Mouse (Mus musculus): ENCODE results near the gene Trim3.
A peak's percentile ranks its signal among the peaks of the same experiment; 100 is the strongest.

The Trim3 gene

DNA sequence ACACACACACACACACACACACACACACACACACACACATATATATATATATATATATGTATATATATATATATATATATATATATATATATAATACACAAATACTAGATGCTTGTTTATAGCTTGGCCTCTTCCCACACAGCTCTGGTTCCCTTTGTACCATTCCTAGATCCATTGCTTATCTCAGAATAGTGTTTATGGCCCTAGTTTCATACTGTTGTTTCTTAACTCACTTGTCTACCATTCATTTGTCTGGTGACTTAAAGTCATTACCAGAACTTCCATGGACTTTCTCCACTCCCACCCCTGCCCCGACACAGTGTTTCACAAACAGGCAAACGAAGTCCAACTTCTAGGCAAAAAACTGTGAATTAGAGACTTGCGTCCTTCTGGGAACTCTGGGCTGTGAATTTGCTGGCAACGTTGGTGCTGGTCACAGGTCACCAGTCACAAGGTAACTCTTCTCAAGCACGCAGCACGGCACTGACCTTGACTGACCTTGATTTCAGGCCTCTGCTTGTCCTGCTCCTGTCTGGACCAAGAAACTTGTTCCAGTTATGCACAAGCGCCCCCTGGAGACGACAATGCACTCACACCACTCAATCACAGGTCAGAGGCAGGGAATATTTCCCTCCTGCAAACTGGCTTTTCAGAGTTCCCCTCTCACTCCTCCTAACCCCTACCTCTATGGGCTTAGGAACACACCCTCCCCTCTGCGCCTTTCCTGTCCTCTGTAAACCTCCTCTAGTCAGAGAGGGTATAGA lies 30.3 kb downstream of the Trim3 start:
- DNase-seq = peak; percentile 88

DNA sequence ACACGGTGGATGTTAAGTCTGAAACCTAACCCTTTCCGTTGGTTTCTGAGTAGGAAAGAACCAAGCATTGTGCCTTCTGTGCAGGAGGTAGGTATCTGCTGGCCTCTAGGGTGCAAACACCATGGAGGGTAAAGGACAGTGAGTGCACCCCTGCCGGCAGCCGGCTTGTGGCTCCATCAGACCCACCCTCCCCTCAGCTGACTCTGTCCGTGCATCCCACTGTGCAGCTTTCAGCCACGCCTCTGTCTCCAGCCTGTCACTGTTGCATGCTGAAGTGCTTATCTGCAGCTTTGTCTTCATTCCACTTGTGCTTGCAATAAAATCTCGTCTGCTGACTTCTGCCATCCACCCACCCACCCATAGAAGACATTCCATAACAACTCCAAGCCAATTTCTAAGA lies 43.3 kb downstream of the Trim3 start:
- no peak for DNase-seq

DNA sequence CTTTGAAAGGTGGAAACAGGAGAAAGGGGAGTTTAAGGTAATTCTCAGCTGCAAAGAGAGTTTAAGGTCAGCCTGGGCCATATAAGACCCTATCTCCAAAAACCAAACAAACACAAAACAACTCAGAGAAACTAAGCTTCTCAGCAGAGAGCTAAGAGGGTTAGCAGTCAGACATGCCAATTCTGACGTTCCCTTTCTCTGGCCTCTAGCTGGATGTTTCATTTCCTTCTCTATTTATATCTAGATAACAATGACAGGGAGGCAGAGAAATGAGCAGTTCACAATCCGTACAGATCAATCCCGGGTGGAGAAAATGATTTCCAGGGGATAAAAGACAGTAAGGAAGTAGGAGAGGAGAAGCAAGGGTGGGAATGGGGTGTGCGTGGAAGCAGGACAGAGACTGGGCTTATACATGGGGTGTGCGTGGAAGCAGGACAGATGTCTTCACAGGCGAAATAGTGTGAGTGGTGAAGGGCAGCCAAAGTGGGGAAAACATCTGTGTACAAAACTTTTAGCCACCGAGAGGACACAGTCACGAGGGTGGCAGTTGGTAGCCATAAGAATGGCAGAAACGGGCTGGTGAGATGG lies 45.0 kb downstream of the Trim3 start:
- DNase-seq = no peak

DNA sequence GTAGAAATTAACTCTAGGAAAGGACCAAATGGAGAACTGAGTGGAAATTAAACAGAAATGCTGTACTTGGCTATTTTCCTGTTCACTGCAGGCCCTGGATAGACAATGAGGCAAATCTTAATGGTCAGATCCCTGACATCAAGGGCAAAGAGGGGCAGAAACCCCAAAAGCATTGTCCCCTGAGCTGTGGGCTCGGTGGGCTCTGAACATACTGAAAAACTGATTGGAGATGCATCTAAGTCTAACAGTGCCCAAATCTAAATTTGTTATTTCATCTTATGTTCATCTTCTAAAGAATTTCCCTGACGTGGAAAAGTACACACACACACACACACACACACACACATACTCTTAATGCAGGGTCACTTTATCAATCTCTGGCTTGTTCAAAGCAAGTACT lies 51.4 kb downstream of the Trim3 start:
- no peak for DNase-seq

DNA sequence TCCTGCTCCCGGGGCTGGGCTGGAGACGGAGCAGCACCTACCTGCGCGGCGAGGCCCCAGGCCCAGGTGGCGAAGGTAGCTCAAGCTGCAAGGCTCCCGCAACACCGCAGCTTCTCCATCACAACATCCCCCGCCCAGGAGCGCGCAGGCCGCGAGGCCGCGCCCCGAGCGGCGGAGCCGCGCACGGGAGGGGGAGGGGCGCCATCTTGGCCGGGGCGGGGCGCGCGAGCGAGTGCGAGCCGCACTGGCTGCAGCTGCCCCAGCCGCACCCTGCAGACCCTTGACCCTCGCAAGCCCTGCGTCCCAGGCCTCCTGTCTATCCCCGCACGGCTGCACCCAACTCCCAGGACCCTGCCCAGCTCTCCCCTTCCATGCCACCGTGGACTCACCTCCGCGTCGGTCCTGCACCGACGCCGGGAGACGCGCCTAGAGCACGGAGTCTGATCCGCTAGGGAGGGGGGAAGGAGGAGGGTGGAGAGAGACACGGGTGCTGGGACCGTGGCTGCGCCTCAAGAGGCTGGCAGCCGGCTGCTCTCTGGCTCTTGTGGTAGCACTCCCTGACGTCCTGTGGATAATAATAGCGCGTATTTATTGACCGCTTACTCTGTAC lies 52.2 kb downstream of the Trim3 start, which contains the start of gene Apbb1:
Apbb1 (minus strand) TSS at position 560 of the 610 bp plus-strand sequence.
- DNase-seq = peak; percentile 78

DNA sequence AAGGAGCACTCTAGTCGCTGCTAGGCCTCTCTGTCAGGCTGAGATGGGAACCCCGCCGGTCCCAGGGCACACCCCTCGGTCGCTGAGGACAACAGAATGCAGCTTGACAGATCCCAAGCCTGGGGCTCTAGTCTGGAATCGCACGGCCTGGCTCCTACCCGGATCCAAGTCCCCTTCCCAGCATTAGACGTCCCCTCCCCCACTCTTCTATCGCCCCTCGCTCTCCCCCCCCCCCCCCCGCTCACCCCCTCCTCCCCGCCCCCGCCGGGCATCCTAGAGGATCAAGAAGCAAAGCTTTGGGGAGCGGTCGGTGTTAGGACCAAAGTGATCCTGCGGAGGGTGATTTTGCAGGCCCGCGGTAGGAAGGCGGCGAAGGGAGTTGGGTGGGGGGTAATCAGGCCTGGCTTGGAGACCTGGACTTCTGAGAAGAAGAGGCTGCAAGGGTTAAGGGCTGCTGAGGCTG lies 52.7 kb downstream of the Trim3 start:
- DNase-seq = peak; percentile 36

DNA sequence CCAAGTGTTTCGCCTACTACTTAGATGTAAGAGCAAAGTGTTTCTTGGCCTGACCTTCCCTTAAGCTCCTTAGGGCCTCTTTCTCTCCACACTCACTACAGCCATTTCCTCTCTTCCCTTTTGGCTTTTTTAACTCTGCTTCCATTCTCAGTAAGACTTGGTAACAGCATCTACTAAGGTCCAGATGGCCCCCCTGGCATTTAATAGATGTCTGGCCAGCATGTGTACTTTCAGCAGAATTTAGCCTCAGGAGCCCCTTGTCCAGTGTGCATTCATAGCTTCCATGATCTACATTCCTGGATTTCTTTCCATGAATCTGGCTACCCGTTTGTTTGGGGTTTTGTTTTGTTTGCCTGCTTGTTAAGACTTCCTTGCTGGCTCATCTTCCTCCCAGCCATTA lies 54.9 kb downstream of the Trim3 start:
- DNase-seq = no peak

DNA sequence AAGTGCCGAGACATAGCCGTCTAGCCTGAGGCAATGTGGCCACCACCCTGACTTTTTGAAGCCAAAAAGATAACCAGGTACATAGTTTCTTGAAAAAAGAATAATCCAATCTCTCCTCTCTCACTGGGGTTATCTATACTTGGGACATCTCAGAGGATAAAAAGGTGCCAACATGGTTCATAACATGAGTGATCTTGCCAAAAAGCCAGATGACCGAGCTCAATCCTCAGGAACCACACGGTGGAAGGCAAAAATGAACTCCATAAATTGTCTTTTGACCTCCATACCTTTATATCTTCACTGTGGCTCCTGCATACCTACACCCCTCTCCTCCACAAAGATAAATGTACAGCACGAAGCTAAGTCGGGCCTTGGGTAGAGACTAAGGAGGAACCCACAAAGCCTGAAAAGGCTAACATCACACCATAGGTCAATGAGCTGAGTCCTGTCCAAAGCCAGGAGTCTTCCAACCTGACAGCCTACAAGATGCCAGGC lies 55.9 kb downstream of the Trim3 start:
- DNase-seq = no peak

DNA sequence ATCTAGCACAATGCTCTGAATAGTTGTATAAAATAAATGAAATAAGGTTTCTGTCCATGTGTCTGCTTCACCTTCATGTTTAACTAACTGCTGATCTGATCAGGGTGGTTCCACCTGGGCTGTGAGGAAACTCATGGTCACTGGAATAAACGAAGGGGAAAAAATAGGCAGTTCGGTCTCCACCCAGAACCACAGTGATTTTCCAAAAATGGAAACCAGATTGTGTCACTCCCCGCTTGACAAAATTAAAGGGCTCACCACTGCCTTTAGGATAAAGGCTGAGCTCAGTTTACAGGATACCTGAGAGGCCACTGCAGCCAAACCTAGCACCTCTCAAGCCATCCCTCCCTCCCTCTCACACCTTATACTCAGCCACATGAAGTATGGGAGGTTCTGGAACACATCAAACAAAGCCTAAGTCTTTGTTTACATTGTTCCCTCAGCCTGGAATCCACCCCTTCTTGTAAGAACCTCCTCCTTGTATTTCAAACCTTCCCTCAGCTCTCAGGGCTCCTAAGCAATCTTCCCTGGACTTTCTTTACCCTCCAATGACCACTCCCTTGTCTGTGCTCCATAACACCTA lies 57.1 kb downstream of the Trim3 start:
- no peak for DNase-seq

DNA sequence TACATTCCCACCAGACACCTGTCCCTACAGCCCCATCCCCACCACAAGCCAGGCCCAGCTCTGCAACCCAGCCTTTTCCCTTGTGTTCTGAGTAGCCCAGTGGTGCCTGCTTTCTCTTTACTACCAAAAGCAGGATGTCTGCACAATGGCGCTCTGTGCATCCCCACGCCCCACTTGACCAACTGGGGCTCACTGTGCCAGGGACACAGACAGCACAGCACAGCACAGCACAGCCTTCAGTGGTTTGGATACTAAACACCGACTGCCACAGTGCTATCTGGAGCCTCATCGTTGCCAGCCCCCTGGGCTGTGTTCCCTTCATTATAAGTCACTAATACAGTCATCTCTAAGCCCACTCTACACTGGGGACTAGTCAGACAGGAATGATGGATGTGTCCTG lies 58.8 kb downstream of the Trim3 start:
- DNase-seq = no peak

DNA sequence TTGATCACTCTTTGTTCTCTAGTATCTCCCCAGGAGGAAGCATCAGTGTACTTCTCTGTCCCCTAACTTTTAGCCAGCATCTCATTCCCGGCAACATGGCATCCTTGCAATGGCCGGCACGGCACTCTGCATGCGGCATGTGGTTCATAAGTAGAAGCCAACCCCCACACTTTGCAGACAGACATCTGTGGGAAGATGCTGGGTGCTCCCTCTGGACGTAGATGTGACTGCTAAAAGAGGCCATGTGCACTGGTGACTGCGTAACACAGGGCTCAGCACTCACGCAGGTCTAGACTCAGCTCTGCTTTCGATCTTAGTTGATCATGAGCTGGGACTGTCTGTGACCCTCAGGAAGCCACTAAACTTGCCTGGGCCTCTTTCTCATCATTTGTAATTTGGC lies 60.4 kb downstream of the Trim3 start:
- no peak for DNase-seq

DNA sequence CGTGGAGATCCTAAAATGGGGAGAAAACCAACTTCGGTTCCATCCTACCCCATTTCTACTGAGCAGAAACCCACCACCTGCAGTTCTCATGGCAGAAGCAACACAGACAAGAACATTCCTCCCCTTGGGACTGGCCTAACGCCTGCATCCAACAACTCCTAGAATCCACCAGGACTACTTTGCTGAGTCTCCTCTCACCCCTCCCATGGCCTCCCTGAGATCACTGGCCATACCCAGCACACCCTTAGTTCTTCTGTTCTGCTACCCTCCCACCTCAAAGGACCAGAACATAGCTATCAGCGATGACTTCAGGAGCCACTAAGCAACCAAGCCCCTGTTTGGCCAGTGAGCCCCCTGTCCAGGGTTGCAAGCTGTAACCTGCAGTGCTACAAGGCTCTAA lies 62.6 kb downstream of the Trim3 start:
- no peak for DNase-seq

DNA sequence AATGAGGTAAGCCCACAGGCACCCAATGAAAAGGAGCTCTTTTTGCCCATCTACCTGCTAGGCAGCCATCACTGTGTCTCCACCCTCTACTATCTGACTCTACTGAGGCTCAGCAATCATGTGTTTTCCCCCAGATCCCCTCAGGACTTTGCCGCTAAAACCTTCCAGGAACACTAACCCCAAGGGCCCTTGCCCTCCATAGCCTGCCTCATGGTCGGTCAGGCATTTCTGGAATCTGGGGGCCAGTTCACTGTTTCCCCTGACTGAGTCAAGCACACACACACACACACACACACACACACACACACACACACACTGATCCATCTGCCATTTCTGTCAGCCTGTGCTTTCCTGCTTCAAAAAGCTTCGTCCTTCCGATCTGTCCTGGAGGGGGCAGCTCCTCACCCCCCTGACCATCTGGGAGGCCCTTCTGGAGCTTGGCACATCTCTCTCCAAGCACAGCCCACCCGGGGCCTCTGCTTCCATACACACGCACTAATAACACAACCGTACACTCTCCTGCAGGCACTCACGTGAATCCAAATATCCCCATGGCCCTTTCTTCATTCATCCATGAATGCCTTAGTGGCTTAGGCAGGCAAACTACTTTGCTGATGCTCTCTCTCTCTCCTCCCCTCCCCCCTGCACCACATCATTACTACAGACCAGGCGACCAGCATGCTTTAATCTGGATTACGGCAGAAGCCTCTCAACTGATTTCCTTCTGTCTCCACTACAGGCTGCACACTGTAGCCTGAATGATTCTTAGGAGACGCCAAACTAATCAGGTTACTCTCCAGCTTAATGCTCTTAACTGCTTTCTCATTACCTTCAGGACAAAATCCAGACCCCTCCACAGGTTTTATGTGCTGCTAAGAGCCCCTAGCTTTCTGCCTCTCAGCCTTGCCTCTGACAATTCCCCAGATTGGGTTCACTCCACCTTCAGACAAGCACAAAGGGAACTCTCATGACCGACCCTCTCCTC lies 63.6 kb downstream of the Trim3 start:
- no peak for DNase-seq

DNA sequence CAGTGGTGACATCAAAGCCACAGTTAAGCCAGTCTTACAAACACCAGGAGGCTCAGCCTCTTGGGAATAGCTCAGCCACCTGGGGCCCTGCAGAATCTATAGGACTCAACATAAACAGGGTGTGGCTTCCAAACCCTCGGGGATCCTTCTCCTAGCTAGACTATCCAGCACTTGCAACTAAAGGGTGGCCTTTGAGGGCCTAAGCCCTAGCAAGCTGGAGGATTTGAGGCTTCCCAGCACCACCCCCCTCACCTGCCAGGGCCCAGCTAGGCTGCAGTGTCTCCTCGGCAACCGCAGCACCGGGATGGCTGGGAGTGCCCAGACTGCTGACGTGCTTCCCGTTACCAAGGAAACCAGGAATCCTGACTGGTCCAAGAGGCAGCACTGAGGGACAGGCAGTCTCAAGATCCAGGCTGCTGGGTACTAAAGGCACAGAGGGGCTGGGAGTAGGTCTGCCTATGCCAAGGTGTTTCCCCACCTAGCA lies 64.3 kb downstream of the Trim3 start:
- no peak for DNase-seq

DNA sequence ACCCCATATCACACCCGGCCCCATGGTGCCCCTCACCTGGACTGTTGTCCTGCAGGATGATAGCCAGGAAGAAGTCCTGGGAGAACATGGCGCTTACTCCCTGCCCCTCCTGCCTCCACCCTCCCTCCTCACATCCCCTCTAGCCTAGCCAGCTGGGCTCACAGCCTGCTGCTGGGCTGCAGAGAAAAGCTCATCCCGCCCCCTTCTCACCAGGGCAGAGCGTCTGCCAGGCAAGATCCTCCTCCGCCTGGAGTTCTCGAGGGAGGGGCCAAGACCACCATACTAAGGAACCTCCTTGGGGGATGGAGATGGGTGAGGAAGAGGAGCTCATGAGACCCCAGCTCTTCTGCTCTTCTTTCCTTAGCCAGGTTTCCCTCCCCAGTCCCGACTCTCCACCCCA lies 64.8 kb downstream of the Trim3 start:
- DNase-seq = no peak

DNA sequence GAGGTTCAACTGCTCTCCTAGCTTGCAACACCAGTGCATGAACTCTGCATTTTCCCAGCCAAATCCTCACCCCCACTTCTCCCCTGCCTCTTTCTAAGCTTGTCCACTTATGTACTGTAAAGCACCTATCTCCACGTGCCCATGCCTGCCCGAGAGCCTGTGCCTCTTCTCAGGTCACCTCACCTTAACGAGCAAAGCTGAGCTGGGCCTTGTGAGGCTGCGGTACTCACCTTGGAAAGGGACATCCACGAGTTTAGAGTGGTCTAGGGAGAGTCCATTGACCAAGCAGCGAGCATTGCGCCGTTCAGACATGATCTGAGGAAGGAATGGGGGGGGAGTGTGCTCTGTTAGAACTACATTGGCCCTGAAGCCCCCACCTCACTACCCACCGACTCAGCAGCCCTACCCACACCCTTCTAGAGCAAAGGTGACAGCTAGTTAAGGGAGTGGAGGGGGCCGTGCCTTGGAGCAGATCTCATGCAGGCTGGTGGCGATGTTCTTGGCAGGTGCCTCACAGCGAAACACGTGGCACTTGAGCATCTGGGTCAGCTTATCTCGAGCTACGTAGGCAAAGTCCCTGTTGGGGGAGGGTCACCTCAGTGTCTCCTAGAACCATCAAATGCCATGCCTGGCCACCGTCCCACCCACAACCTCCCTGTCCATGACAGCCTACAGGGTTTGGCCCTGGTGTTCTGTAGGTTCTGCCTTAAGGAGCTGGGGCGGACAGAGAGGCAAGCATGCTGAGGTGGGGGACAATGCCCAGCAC lies 68.1 kb downstream of the Trim3 start:
- DNase-seq = no peak

DNA sequence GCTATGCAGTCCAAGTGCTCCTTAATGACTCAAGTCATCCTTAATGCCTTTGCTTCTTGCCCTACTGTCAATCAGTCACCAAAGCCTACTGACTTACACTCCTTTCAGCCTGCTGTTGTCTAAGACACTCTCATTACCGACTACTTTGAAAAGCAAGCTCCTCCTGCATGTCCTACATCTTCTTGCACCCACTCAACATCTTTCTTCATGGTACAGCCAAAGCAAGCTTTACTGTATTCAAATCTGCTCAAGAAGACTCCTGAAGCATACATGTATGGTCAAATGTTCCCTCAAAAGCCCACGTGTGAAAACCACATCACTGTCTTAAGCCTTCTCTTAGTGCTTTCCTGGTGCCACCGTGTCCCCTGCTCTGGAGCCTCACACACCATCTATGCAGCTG lies 70.0 kb downstream of the Trim3 start:
- DNase-seq = no peak

DNA sequence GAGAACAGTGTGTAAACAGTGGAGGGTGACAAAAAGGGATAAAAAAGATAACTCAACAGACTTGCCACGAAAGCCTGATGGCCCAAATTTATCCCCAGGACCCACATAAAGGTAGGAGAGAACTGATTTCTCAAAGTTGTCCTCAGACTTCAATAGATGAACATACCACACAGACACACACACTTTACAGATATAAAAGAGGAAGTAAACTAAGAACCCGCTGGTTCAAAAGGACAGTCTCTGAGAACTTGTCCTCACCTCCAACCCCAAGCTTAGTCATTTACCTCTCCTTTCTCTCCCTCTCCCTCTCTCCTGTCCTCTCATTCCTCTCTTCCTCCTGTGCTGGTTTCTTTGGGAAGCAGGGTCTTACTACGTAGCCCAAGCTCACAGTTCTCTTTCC lies 71.1 kb downstream of the Trim3 start:
- no peak for DNase-seq

DNA sequence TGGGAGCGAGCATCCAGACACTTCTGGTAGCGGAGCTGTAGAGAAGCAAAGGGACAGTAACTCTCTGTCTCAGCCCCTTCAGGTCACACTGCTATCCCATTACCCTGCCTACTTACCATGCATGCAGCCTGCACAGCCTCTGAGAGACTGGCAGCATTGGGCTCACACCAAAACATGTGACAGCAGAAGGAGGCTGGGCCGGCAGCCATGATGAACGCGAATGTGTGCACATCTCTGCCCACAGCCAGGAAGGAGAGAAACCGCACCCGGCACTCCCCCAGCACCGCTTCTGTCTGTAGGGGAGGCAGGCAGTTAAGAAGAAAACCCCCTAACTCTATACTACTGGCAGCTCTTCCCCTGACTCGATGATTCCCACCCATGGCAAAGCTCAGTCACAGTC lies 74.4 kb downstream of the Trim3 start:
- no peak for DNase-seq

DNA sequence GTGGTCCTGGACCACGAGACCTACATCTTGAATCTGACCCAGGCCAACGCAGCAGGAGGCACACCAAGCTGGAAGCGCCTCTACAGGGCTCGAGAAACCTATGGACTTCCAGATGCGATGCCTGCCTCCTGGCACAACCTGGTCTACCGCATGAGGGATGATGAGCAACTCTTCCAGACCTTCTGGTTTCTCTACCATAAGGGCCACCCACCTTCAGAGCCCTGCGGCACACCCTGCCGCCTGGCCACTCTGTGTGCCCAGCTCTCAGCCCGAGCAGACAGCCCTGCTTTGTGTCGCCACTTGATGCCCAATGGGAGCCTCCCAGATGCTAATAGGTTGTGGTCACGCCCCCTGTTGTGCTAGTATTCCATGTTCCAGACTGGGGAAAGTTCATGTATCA lies 75.7 kb downstream of the Trim3 start:
- DNase-seq = no peak

DNA sequence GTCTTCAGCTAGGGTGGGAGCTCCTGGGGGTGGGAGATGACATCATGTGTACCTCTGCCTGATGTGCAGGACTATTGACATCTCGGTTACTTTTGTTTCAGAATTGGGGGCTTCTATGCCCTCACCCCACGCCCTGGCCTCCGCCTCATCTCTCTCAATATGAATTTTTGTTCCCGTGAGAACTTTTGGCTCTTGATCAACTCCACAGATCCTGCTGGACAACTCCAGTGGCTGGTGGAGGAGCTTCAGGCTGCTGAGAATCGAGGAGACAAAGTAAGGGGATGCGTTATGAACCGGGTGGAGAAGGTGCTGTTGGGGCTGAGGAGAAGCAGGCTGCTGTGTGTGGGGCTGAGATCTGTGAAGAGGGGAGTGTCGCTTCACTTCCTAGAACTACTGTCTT lies 77.0 kb downstream of the Trim3 start:
- DNase-seq = no peak

DNA sequence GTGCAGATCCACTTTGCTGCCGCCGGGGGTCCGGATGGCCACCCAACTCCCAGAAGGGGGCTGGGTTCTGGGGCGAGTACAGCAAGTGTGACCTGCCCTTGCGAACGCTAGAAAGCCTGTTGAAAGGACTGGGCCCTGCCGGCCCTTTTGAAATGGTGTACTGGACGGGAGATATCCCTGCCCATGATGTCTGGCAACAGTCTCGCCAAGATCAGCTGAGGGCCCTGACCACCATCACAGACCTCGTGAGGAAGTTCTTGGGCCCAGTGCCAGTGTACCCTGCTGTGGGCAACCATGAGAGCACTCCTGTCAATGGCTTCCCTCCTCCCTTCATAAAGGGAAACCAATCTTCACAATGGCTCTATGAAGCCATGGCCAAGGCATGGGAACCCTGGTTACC lies 77.8 kb downstream of the Trim3 start:
- no peak for DNase-seq
